Mouse (Mus musculus) G1E (cell line): Measurements from ENCODE around the gene Gart.

Source experiments
- CTCF ChIP-seq: IDR thresholded peaks from 2 replicates; pipeline ENCODE4 v1.5.1; 2012; ENCODE audit warnings: low read depth, low read length, inconsistent platforms, mixed read lengths
- GATA2 ChIP-seq: IDR thresholded peaks from 2 replicates; pipeline ENCODE4 v1.6.1; 2012; ENCODE audit warnings: low read depth, low read length, inconsistent platforms, borderline replicate concordance
- POLR2AphosphoS5 ChIP-seq: IDR thresholded peaks from 2 replicates; pipeline ENCODE4 v1.6.1; 2012; ENCODE audit warnings: low read depth, low read length, inconsistent platforms; ENCODE audit not compliant: insufficient replicate concordance
- TAL1 ChIP-seq: conservative IDR thresholded peaks from 2 replicates; pipeline ENCODE4 v1.6.1; 2012; ENCODE audit warnings: low read depth, low read length, inconsistent platforms, mixed read lengths

GRCm38 (mm10) chr16:91612525-91612924, 34.2 kb downstream of the Gart start:
- TF ChIP-seq CTCF (no peak), GATA2 (no peak), TAL1 (no peak), POLR2AphosphoS5 (no peak)
